9 mouse cellular contexts compared by ENCODE assay signal in genomic region chr14:30352951-30353270, GRCm38 (mm10).
DNase-seq lines count a peak whose midpoint lies in the region; ATAC-seq and TF ChIP-seq lines count a peak whose summit lies in the region.
"Had no signal": no experiment of that assay in that cellular context is flagged by ENCODE, and none has a peak within 500 bp of the region (broad histone marks: within the 10 kb centered on the region; RNA-seq: fewer than 3 reads in every experiment).

No protein-coding gene starts in this region.

- no peak overlapping the region for H3K27ac ChIP-seq in spleen, adult 2 months (ENCODE audit: insufficient read depth, low read length)
- H3K27ac ChIP-seq in limb, embryonic 12.5 days, result no peak overlapping the region
- H3K27ac ChIP-seq in stomach, embryonic 15.5 days, result peak overlapping the region; percentile 48; the same call in 1 of the 2 replicates

- H3K4me3 ChIP-seq in spleen, adult 2 months (ENCODE audit: extremely low read depth, insufficient read depth, insufficient read length), result peak overlapping the region; percentile 27; the same call in 1 of the 2 replicates
- H3K4me3 ChIP-seq in limb, embryonic 12.5 days (replicated peaks), result peak overlapping the region; percentile 64
- H3K4me3 ChIP-seq in stomach, embryonic 15.5 days (replicated peaks), result peak overlapping the region; percentile 58

- H3K9me3 ChIP-seq in limb, embryonic 12.5 days, result no peaks in the 10 kb centered on the region
- H3K9me3 ChIP-seq in stomach, embryonic 15.5 days, result no peaks in the 10 kb centered on the region

- no peak for ATAC-seq in limb, embryonic 12.5 days (ENCODE audit: insufficient number of reproducible peaks, insufficient read depth, low FRiP score, low TSS enrichment, low read depth)
- no peak for ATAC-seq in stomach, embryonic 15.5 days (ENCODE audit: insufficient read depth, low FRiP score, low read depth)
- no peak for ATAC-seq in megakaryocyte-erythroid progenitor cell, adult 5-6 weeks (replicated peaks; ENCODE audit: low FRiP score, low TSS enrichment, poor library complexity, severe bottlenecking)

- peak; percentile 56 to 69 for DNase-seq in cerebellum, postnatal 10 days
- no peak for DNase-seq in cerebellum, adult 9-11 months
- no peak for DNase-seq in spleen, adult 2 months (ENCODE audit: low read depth in 1 of 2, low spot score in 2 of 2)
- no peak for DNase-seq in spleen, adult 12 weeks (ENCODE audit: low spot score)
- no peak for DNase-seq in layer of hippocampus, adult 8-10 months (ENCODE audit: low spot score in 2 of 2)

- H3K9ac ChIP-seq in limb, embryonic 12.5 days (replicated peaks), result peak overlapping the region; percentile 50
- H3K9ac ChIP-seq in stomach, embryonic 15.5 days, result peak overlapping the region; percentile 16; the same call in 1 of the 2 replicates

- H3K27me3 ChIP-seq in spleen, adult 2 months (ENCODE audit: control insufficient read depth, insufficient read depth, low read length), result peaks cover 10% of the 10 kb centered on the region
- peaks cover 43% of the 10 kb centered on the region for H3K27me3 ChIP-seq in limb, embryonic 12.5 days
- 0 out of 2 replicates have a peak, but pooled peaks cover 3% of the 10 kb centered on the region for H3K27me3 ChIP-seq in stomach, embryonic 15.5 days (replicated peaks)
- H3K27me3 ChIP-seq: CH12.LX had no signal

- H3K36me3 ChIP-seq in spleen, adult 2 months (ENCODE audit: control insufficient read depth, insufficient read depth, low read length), result no peaks in the 10 kb centered on the region
- H3K36me3 ChIP-seq in limb, embryonic 12.5 days, result no peaks in the 10 kb centered on the region
- H3K36me3 ChIP-seq in stomach, embryonic 15.5 days, result no peaks in the 10 kb centered on the region

- peaks cover 7% of the 10 kb centered on the region for H3K4me1 ChIP-seq in spleen, adult 2 months (ENCODE audit: control insufficient read depth, insufficient read depth, insufficient read length)
- peaks cover 40% of the 10 kb centered on the region for H3K4me1 ChIP-seq in limb, embryonic 12.5 days (replicated peaks)
- peaks cover 10% of the 10 kb centered on the region; the same call in 1 of the 2 replicates for H3K4me1 ChIP-seq in stomach, embryonic 15.5 days

- WGBS in spleen, adult 2 months, result 2% methylated on average over 10 of the region's 10 CpGs
- 2% methylated on average over 10 of the region's 10 CpGs for WGBS in limb, embryonic 12.5 days
- WGBS in stomach, embryonic 15.5 days, result under 1% methylated on average over 10 of the region's 10 CpGs

- peak overlapping the region; percentile 69 for H3K4me2 ChIP-seq in limb, embryonic 12.5 days
- H3K4me2 ChIP-seq in stomach, embryonic 15.5 days, result peak overlapping the region; percentile 85

- no peak for TF ChIP-seq CTCF in spleen, adult 2 months (IDR thresholded peaks at IDR 0.05; ENCODE audit: extremely low read depth, insufficient read depth, insufficient read length, insufficient replicate concordance)

- no peak for TF ChIP-seq POLR2A in spleen, adult 2 months (IDR thresholded peaks at IDR 0.05; ENCODE audit: low read depth, low read length)

Comparison
In these comparisons a context has a peak if more than half of its experiments do, and no peak if none do; other contexts are left out.
1. DNase-seq: peak in cerebellum, postnatal 10 days (2 of 2); none in cerebellum, adult 9-11 months (single experiment), spleen, adult 2 months (0 of 2), spleen, adult 12 weeks (single experiment) and layer of hippocampus, adult 8-10 months (0 of 2).
2. Peak in every context shown above with its lines, with median percentiles within 50 percentile points of each other: H3K4me3 ChIP-seq.